Mouse (Mus musculus) MEL (cell line): Measurements from ENCODE around the gene Ahcyl1. TPM values are rescaled to one million over a fixed set of nuclear protein-coding genes. Genes with fewer than 3 reads are reported as not detected.

Source experiments
- DNase-seq: peaks from one replicate; pipeline ENCODE4 v3.0.0; 2011; ENCODE audit warnings: low read depth, low spot score
- H3K27ac ChIP-seq: 2 replicates; pipeline ENCODE4 v1.5.1; 2012; ENCODE audit warnings: low read depth, mild to moderate bottlenecking, control low read depth, low read length, moderate library complexity; ENCODE audit not compliant: control insufficient read depth
- H3K27me3 ChIP-seq, 2 experiments: fragments of 150-350 bp in 1 of 2; sonication (generic) in 1 of 2; 2 replicates each; pipeline ENCODE4 v1.6.1; 2012; ENCODE audit warnings: low read length in 2 of 2, mild to moderate bottlenecking in 2 of 2, improper control_type of control experiment in 1 of 2, moderate library complexity in 1 of 2; ENCODE audit not compliant: insufficient read depth in 2 of 2, control insufficient read depth in 1 of 2
- H3K36me3 ChIP-seq, 2 experiments: 2 replicates each; pipeline ENCODE4 v1.6.1; 2012 to 2014; ENCODE audit warnings: low read length in 2 of 2, improper control_type of control experiment in 1 of 2, inconsistent platforms in 1 of 2, mild to moderate bottlenecking in 1 of 2; ENCODE audit not compliant: insufficient read depth in 2 of 2, control insufficient read depth in 1 of 2
- H3K4me1 ChIP-seq, 2 experiments: fragments of 150-350 bp in 1 of 2; sonication (generic) in 1 of 2; 2 replicates each; pipeline ENCODE4 v1.6.1; 2012; ENCODE audit warnings: low read length in 2 of 2, improper control_type of control experiment in 1 of 2, mild to moderate bottlenecking in 1 of 2; ENCODE audit not compliant: insufficient read depth in 2 of 2, control insufficient read depth in 1 of 2
- H3K4me3 ChIP-seq, 2 experiments: fragments of 150-350 bp in 1 of 2; sonication (generic) in 1 of 2; 2 replicates each; pipeline ENCODE4 v1.5.1; 2012; ENCODE audit warnings: low read depth in 2 of 2, low read length in 2 of 2, mild to moderate bottlenecking in 2 of 2, moderate library complexity in 2 of 2, control low read depth in 1 of 2, improper control_type of control experiment in 1 of 2; ENCODE audit not compliant: control insufficient read depth in 1 of 2, insufficient read depth in 1 of 2
- H3K79me2 ChIP-seq: 2 replicates; pipeline ENCODE4 v1.6.1; 2012; ENCODE audit warnings: mild to moderate bottlenecking, low read length, moderate library complexity; ENCODE audit not compliant: control insufficient read depth, poor library complexity, insufficient read depth
- H3K9ac ChIP-seq: 2 replicates; pipeline ENCODE4 v1.6.1; 2012; ENCODE audit warnings: low read depth, mild to moderate bottlenecking, control low read depth, low read length, moderate library complexity; ENCODE audit not compliant: control insufficient read depth, poor library complexity, severe bottlenecking
- H3K9me3 ChIP-seq: fragments of 150-350 bp; sonication (generic); replicated peaks from 2 replicates; pipeline ENCODE4 v1.6.1; 2012; ENCODE audit warnings: mild to moderate bottlenecking, low read length, improper control_type of control experiment, moderate library complexity; ENCODE audit not compliant: insufficient read depth
- BHLHE40 ChIP-seq: IDR thresholded peaks from 2 replicates; pipeline ENCODE4 v1.6.1; 2012; ENCODE audit warnings: low read depth, mild to moderate bottlenecking, inconsistent platforms, low read length, improper control_type of control experiment, borderline replicate concordance
- CTCF ChIP-seq, 3 experiments: IDR thresholded peaks in 2 of 3; conservative IDR thresholded peaks in 1 of 3; 2 replicates each; pipeline ENCODE4 v1.5.1; 2011 to 2012; ENCODE audit warnings: low read length in 3 of 3, low read depth in 2 of 3, mild to moderate bottlenecking in 2 of 3, improper control_type of control experiment in 1 of 3, inconsistent platforms in 1 of 3, mixed read lengths in 1 of 3, moderate library complexity in 1 of 3; ENCODE audit not compliant: control insufficient read depth in 1 of 3, insufficient read depth in 1 of 3, poor library complexity in 1 of 3, severe bottlenecking in 1 of 3
- E2F4 ChIP-seq: IDR thresholded peaks from 2 replicates; pipeline ENCODE4 v1.6.1; 2011; ENCODE audit warnings: low read depth, low read length, improper control_type of control experiment, borderline replicate concordance
- ELF1 ChIP-seq: IDR thresholded peaks from 2 replicates; pipeline ENCODE4 v1.6.1; 2014; ENCODE audit warnings: low read depth, mild to moderate bottlenecking, inconsistent platforms, low read length, improper control_type of control experiment, moderate library complexity
- EP300 ChIP-seq, 2 experiments: IDR thresholded peaks; 2 replicates each; pipeline ENCODE4 v1.6.1; 2011; ENCODE audit warnings: improper control_type of control experiment in 2 of 2, low read length in 2 of 2, low read depth in 1 of 2, mild to moderate bottlenecking in 1 of 2
- GABPA ChIP-seq: IDR thresholded peaks from 2 replicates; pipeline ENCODE4 v1.6.1; 2012; ENCODE audit warnings: low read depth, mild to moderate bottlenecking, inconsistent platforms, low read length, improper control_type of control experiment, moderate library complexity
- GATA1 ChIP-seq: IDR thresholded peaks from 2 replicates; pipeline ENCODE4 v1.6.1; 2011; ENCODE audit warnings: low read depth, low read length, improper control_type of control experiment
- JUND ChIP-seq: IDR thresholded peaks from 2 replicates; pipeline ENCODE4 v1.6.1; 2011; ENCODE audit warnings: low read depth, mild to moderate bottlenecking, improper control_type of control experiment, low read length
- KAT2A ChIP-seq: conservative IDR thresholded peaks from 2 replicates; pipeline ENCODE4 v1.6.1; 2012; ENCODE audit warnings: low read depth, low read length, improper control_type of control experiment, inconsistent platforms
- MAFK ChIP-seq: IDR thresholded peaks from 2 replicates; pipeline ENCODE4 v1.6.1; 2011; ENCODE audit warnings: low read depth, mild to moderate bottlenecking, low read length, improper control_type of control experiment, borderline replicate concordance
- MAX ChIP-seq: IDR thresholded peaks from 2 replicates; pipeline ENCODE4 v1.6.1; 2011; ENCODE audit warnings: low read length, improper control_type of control experiment
- MXI1 ChIP-seq: IDR thresholded peaks from 2 replicates; pipeline ENCODE4 v1.6.1; 2011; ENCODE audit warnings: mild to moderate bottlenecking, low read depth, low read length, improper control_type of control experiment
- MYC ChIP-seq: IDR thresholded peaks from 2 replicates; pipeline ENCODE4 v1.6.1; 2011; ENCODE audit warnings: low read depth, mild to moderate bottlenecking, low read length, improper control_type of control experiment, moderate library complexity
- NRF1 ChIP-seq: IDR thresholded peaks from 2 replicates; pipeline ENCODE4 v1.6.1; 2014; ENCODE audit warnings: low read depth, mild to moderate bottlenecking, inconsistent platforms, low read length, improper control_type of control experiment, moderate library complexity; ENCODE audit not compliant: poor library complexity, insufficient read depth, severe bottlenecking
- POLR2A ChIP-seq, 2 experiments: IDR thresholded peaks; 2 replicates each; pipeline ENCODE4 v1.6.1; 2011 to 2012; ENCODE audit warnings: low read length in 2 of 2, mild to moderate bottlenecking in 2 of 2, control low read depth in 1 of 2, improper control_type of control experiment in 1 of 2, low read depth in 1 of 2, moderate library complexity in 1 of 2; ENCODE audit not compliant: control insufficient read depth in 1 of 2, insufficient read depth in 1 of 2, poor library complexity in 1 of 2
- POLR2AphosphoS2 ChIP-seq: IDR thresholded peaks from 2 replicates; pipeline ENCODE4 v1.6.1; 2011; ENCODE audit warnings: low read length, improper control_type of control experiment
- SIN3A ChIP-seq: IDR thresholded peaks from 2 replicates; pipeline ENCODE4 v1.6.1; 2012; ENCODE audit warnings: low read length, improper control_type of control experiment, inconsistent platforms
- TBP ChIP-seq: IDR thresholded peaks from 2 replicates; pipeline ENCODE4 v1.8.0; 2011; ENCODE audit warnings: low read depth, low read length, improper control_type of control experiment
- USF1 ChIP-seq: IDR thresholded peaks from 2 replicates; pipeline ENCODE4 v1.6.1; 2014; ENCODE audit warnings: low read depth, mild to moderate bottlenecking, inconsistent platforms, low read length, improper control_type of control experiment, moderate library complexity
- ZKSCAN1 ChIP-seq: IDR thresholded peaks from 2 replicates; pipeline ENCODE4 v1.6.1; 2012; ENCODE audit warnings: low read depth, mild to moderate bottlenecking, inconsistent platforms, low read length, improper control_type of control experiment, moderate library complexity
- ZNF384 ChIP-seq: IDR thresholded peaks from 2 replicates; pipeline ENCODE4 v1.6.1; 2012; ENCODE audit warnings: low read depth, mild to moderate bottlenecking, inconsistent platforms, low read length, improper control_type of control experiment
- polyA plus RNA-seq, 2 experiments: library from polyadenylated mRNA; stranded (reverse) in 1 of 2; unstranded in 1 of 2; fragments of >175 nt in 1 of 2; fragments of >200 nt in 1 of 2; gene quantifications; 2 replicates each; pipeline versions ENCODE4 v1.2.1 to v1.2.4; 2012; ENCODE audit warnings: low replicate concordance in 2 of 2, low read depth in 1 of 2; ENCODE audit not compliant: insufficient read length in 2 of 2, insufficient read depth in 1 of 2, missing spikeins in 1 of 2
- total RNA-seq: library from RNA; depleted of rRNA; stranded (reverse); fragments of 300-350 nt; gene quantifications from 2 replicates; pipeline ENCODE4 v1.2.3, GENCODE M21; 2012

Ahcyl1 gene
- total and polyA plus RNA-seq, 3 experiments, result 28.0 to 105 (median 104) TPM

GRCm38 (mm10) chr3:107628551-107628950 is 67.8 kb downstream of the Ahcyl1 start:
- Histone ChIP-seq H3K27me3 (no peaks in the 10 kb centered on the region), H3K9me3 (no peaks in the 10 kb centered on the region), H3K4me1 (peaks cover 0 to 14% of the 10 kb centered on the region in 2 experiments; a peak in 3 of 4 replicates), H3K36me3 (peaks cover 5 to 6% of the 10 kb centered on the region in 2 experiments), H3K4me3 (no peak overlapping the region), H3K27ac (no peak overlapping the region), H3K9ac (no peak overlapping the region), H3K79me2 (peaks cover 6% of the 10 kb centered on the region)
- TF ChIP-seq NRF1, result no peak
- no peak for TF ChIP-seq MXI1
- no peak for TF ChIP-seq E2F4
- no peak for TF ChIP-seq SIN3A
- no peak for TF ChIP-seq GATA1
- no peak for TF ChIP-seq POLR2AphosphoS2
- no peak for TF ChIP-seq ELF1
- TF ChIP-seq MAFK, result no peak
- no peak for TF ChIP-seq MYC
- TF ChIP-seq GABPA, result no peak
- TF ChIP-seq ZNF384, result no peak
- TF ChIP-seq JUND, result no peak
- no peak for DNase-seq

GRCm38 (mm10) chr3:107627641-107628040 is 68.7 kb downstream of the Ahcyl1 start:
- no peak for DNase-seq
- H3K9me3 ChIP-seq, result no peaks in the 10 kb centered on the region
- no peaks in the 10 kb centered on the region for H3K27me3 ChIP-seq
- H3K79me2 ChIP-seq, result peaks cover 6% of the 10 kb centered on the region
- no peak overlapping the region for H3K9ac ChIP-seq
- no peak for TF ChIP-seq TBP
- TF ChIP-seq CTCF (IDR thresholded peaks at IDR 0.05 in 2 of 3, conservative IDR thresholded peaks at IDR 0.05 in 1 of 3; ENCODE audit: control insufficient read depth in 1 of 3, insufficient read depth in 1 of 3, low read depth in 2 of 3, low read length in 3 of 3, poor library complexity in 1 of 3, severe bottlenecking in 1 of 3), result no peak
- no peak for TF ChIP-seq EP300 (IDR thresholded peaks at IDR 0.05; ENCODE audit: low read depth in 1 of 2, low read length in 2 of 2)
- no peak for TF ChIP-seq POLR2A (IDR thresholded peaks at IDR 0.05; ENCODE audit: control insufficient read depth in 1 of 2, insufficient read depth in 1 of 2, low read depth in 1 of 2, low read length in 2 of 2, poor library complexity in 1 of 2)
- no peak for TF ChIP-seq BHLHE40
- TF ChIP-seq ZKSCAN1, result no peak
- TF ChIP-seq KAT2A, result no peak
- no peak for TF ChIP-seq POLR2AphosphoS2
- no peak for TF ChIP-seq MAFK
- no peak for TF ChIP-seq USF1
- no peak for TF ChIP-seq MAX
- peaks cover 0 to 10% of the 10 kb centered on the region in 2 experiments; a peak in 3 of 4 replicates for H3K4me1 ChIP-seq
- H3K27ac ChIP-seq, result no peak overlapping the region
- H3K36me3 ChIP-seq, result peaks cover 5 to 6% of the 10 kb centered on the region in 2 experiments
- H3K4me3 ChIP-seq, result no peak overlapping the region
